Mouse (Mus musculus): Measurements from ENCODE around the gene Nudt17. TPM values are rescaled to one million over a fixed set of nuclear protein-coding genes. Genes with fewer than 3 reads are reported as not detected.
"Not testable (repeated sequence)": the region's sequence is repeated elsewhere in the genome, so short reads cannot be mapped to it uniquely, and the experiment has no call there.

The Nudt17 gene
- total and polyA plus RNA-seq, 3 experiments, result 0.21 to 1.9 (median 1.0) TPM

DNA sequence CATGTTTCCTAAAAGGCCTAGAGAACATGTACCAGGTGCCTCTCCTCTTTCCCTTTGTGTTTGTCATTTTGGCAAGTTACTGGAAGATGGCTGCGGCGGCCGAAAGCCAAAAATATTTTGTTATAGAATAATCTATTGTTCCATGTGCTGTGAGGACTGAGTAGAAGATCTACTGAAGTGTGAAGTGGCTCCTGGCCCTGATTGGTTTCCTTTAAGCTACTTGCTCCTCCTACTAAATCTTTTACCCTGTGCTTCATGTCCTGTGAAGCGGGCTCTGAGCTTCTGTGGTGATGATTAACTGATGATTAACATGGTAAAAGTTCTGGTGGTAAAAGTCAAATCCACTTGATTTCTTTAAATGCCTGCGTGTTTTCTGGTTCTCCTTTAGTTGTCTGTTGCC, 41.4 kb downstream of the Nudt17 start:
- peaks cover under 1 to 23% of the 10 kb centered on the region in 2 experiments for H3K4me1 ChIP-seq (ENCODE audit: control insufficient read depth in 1 of 2, insufficient read depth in 2 of 2)
- DNase-seq (ENCODE audit: extremely low read depth), result no peak
- no peak overlapping the region for H3K4me2 ChIP-seq (ENCODE audit: insufficient read depth, low read depth, poor library complexity, severe bottlenecking)
- H3K9me3 ChIP-seq (replicated peaks; ENCODE audit: low read length), result no peaks in the 10 kb centered on the region
- dilution Hi-C loops (cut with MboI; ENCODE audit: extremely low pct_ligation_motif_present, extremely low pct_unique_long_range_greater_than_20kb, low sequenced_read_pairs), result no loop called here
- peaks cover 12% of the 10 kb centered on the region for H3K27me3 ChIP-seq (replicated peaks)
- H3K27ac ChIP-seq (ENCODE audit: insufficient read depth, low read depth), result no peak overlapping the region
- no peak overlapping the region for H3K9ac ChIP-seq (ENCODE audit: insufficient read depth, low read depth)
- H3K79me2 ChIP-seq (replicated peaks; ENCODE audit: control insufficient read depth, extremely low read depth, insufficient read depth, poor library complexity, severe bottlenecking), result no peaks in the 10 kb centered on the region
- no peak overlapping the region for H3K4me3 ChIP-seq (replicated peaks in 1 of 3; ENCODE audit: low read depth in 2 of 3, low read length in 2 of 3, poor library complexity in 1 of 3)
- TF ChIP-seq ELF1 (IDR thresholded peaks at IDR 0.05; ENCODE audit: low read depth, low read length), result no peak
- TF ChIP-seq SMC3 (IDR thresholded peaks at IDR 0.05; ENCODE audit: low read depth, low read length), result no peak
- no peak for TF ChIP-seq MYC (IDR thresholded peaks at IDR 0.05; ENCODE audit: low read depth, low read length)
- no peak for TF ChIP-seq E2F4 (IDR thresholded peaks at IDR 0.05; ENCODE audit: insufficient replicate concordance, low read depth, low read length)
- no peak for TF ChIP-seq GABPA (IDR thresholded peaks at IDR 0.05; ENCODE audit: insufficient replicate concordance, low read depth, low read length)
- no peak for TF ChIP-seq MAX (IDR thresholded peaks at IDR 0.05; ENCODE audit: low read length)
- TF ChIP-seq JUN (IDR thresholded peaks at IDR 0.05; ENCODE audit: insufficient read depth, low read depth, low read length), result no peak
- TF ChIP-seq SIN3A (IDR thresholded peaks at IDR 0.05; ENCODE audit: low read length), result no peak
- no peak for TF ChIP-seq USF1 (IDR thresholded peaks at IDR 0.05; ENCODE audit: low read depth, low read length)
- TF ChIP-seq EP300 (IDR thresholded peaks at IDR 0.05; ENCODE audit: low read length), result no peak
- no peak for TF ChIP-seq RAD21 (IDR thresholded peaks at IDR 0.05; ENCODE audit: low read depth, low read length)
- no peak for TF ChIP-seq POLR2A (IDR thresholded peaks at IDR 0.05; ENCODE audit: low read depth, low read length)
- no peak for TF ChIP-seq ETS1 (conservative IDR thresholded peaks at IDR 0.05; ENCODE audit: low read depth, low read length)
- TF ChIP-seq UBTF (IDR thresholded peaks at IDR 0.05; ENCODE audit: low read depth, low read length), result no peak
- TF ChIP-seq MAZ (IDR thresholded peaks at IDR 0.05; ENCODE audit: low read depth, low read length), result no peak
- TF ChIP-seq NELFE (IDR thresholded peaks at IDR 0.05; ENCODE audit: low read depth, low read length), result no peak
- no peak for TF ChIP-seq BHLHE40 (IDR thresholded peaks at IDR 0.05; ENCODE audit: low read depth, low read length)
- no peak for TF ChIP-seq PAX5 (IDR thresholded peaks at IDR 0.05; ENCODE audit: low read length)
- H3K36me3 ChIP-seq (replicated peaks in 1 of 2; ENCODE audit: control insufficient read depth in 1 of 2, insufficient read depth in 1 of 2, low read length in 1 of 2), result peaks cover 0 to 4% of the 10 kb centered on the region in 2 experiments
- in situ Hi-C loops (cut with MboI; ENCODE audit: low pct_ligation_motif_present, low pct_unique_long_range_greater_than_20kb, low sequenced_read_pairs), result no loop called here

- H3K36me3 ChIP-seq (replicated peaks in 1 of 2; ENCODE audit: control insufficient read depth in 1 of 2, insufficient read depth in 1 of 2, low read length in 1 of 2); H3K9me3 ChIP-seq (replicated peaks; ENCODE audit: low read length); H3K4me3 ChIP-seq (replicated peaks in 1 of 3; ENCODE audit: low read depth in 2 of 3, low read length in 2 of 3, poor library complexity in 1 of 3); DNase-seq (ENCODE audit: extremely low read depth); H3K27ac ChIP-seq (ENCODE audit: insufficient read depth, low read depth); dilution Hi-C loops (cut with MboI; ENCODE audit: extremely low pct_ligation_motif_present, extremely low pct_unique_long_range_greater_than_20kb, low sequenced_read_pairs); H3K4me2 ChIP-seq (ENCODE audit: insufficient read depth, low read depth, poor library complexity, severe bottlenecking); H3K79me2 ChIP-seq (replicated peaks; ENCODE audit: control insufficient read depth, extremely low read depth, insufficient read depth, poor library complexity, severe bottlenecking); H3K9ac ChIP-seq (ENCODE audit: insufficient read depth, low read depth); H3K27me3 ChIP-seq (replicated peaks); in situ Hi-C loops (cut with MboI; ENCODE audit: low pct_ligation_motif_present, low pct_unique_long_range_greater_than_20kb, low sequenced_read_pairs): not testable (repeated sequence)
- peaks cover 5 to 30% of the 10 kb centered on the region in 2 experiments for H3K4me1 ChIP-seq (ENCODE audit: control insufficient read depth in 1 of 2, insufficient read depth in 2 of 2)
Observed at GRCm38 (mm10) chr3:96665732-96666363, 42.5 kb downstream of the Nudt17 start.

Measured in CH12.LX (cell line).